13 mouse cellular contexts compared by ENCODE assay signal in genomic region chr4:46087427-46087771, GRCm38 (mm10). TPM values are rescaled to one million over a fixed set of nuclear protein-coding genes. Genes with fewer than 3 reads are reported as not detected.
DNase-seq lines count a peak whose midpoint lies in the region; ATAC-seq and TF ChIP-seq lines count a peak whose summit lies in the region.
"Had no signal": no experiment of that assay in that cellular context is flagged by ENCODE, and none has a peak within 500 bp of the region (broad histone marks: within the 10 kb centered on the region; RNA-seq: fewer than 3 reads in every experiment).

No protein-coding gene starts in this region.

- intact Hi-C loops in gastrocnemius, adult 2 months (cut with DNase I): no loop called here

- H3K27me3 ChIP-seq in heart, postnatal 0 days (ENCODE audit: control insufficient read depth, insufficient read depth, low read length): no peaks in the 10 kb centered on the region
- H3K27me3 ChIP-seq: forebrain, embryonic 13.5 days; hindbrain, embryonic 12.5 days had no signal

- H3K4me2 ChIP-seq in heart, postnatal 0 days (ENCODE audit: low read depth, low read length): no peak overlapping the region
- H3K4me2 ChIP-seq: forebrain, embryonic 13.5 days; hindbrain, embryonic 12.5 days had no signal

- H3K9me3 ChIP-seq in heart, postnatal 0 days (replicated peaks; ENCODE audit: control insufficient read depth, low read length): no peaks in the 10 kb centered on the region
- H3K9me3 ChIP-seq: forebrain, embryonic 13.5 days; hindbrain, embryonic 12.5 days had no signal

- no peak overlapping the region for H3K9ac ChIP-seq in heart, postnatal 0 days (replicated peaks; ENCODE audit: low read depth, low read length)
- H3K9ac ChIP-seq: forebrain, embryonic 13.5 days; hindbrain, embryonic 12.5 days had no signal

- no peak for DNase-seq in gastrocnemius, adult 2 months
- no peak for DNase-seq in gastrocnemius, postnatal 25 days
- DNase-seq in right cerebral cortex, adult 18-20 months: peak; percentile 82
- DNase-seq in right cerebral cortex, postnatal 4 days: no peak
- no peak for DNase-seq in heart, postnatal 0 days (ENCODE audit: low spot score)
- DNase-seq in right cerebral cortex, postnatal 36 days (ENCODE audit: low spot score in 2 of 2): peak; percentile 66 to 84
- DNase-seq: embryo, embryonic 11 days had no signal

- ATAC-seq in heart, postnatal 0 days (ENCODE audit: insufficient read depth, low read depth): no peak
- ATAC-seq in activated CD4-positive, CD25-positive, alpha-beta regulatory T cell, adult 4 months: no peak
- no peak for ATAC-seq in inflammation-experienced regulatory T-cells, adult 6 months
- ATAC-seq: CD4-positive, CD25-positive, alpha-beta regulatory T cell, adult 4 months; forebrain, embryonic 13.5 days had no signal

- peak overlapping the region; percentile 36 for H3K4me3 ChIP-seq in gastrocnemius, adult 2 months
- no peak overlapping the region for H3K4me3 ChIP-seq in heart, postnatal 0 days (ENCODE audit: low read depth, low read length)
- H3K4me3 ChIP-seq: forebrain, embryonic 13.5 days; hindbrain, embryonic 12.5 days had no signal

- H3K4me1 ChIP-seq in heart, postnatal 0 days (ENCODE audit: control insufficient read depth, insufficient read depth): peaks cover 25% of the 10 kb centered on the region
- H3K4me1 ChIP-seq: forebrain, embryonic 13.5 days had no signal

- no peak for TF ChIP-seq EP300 in heart, postnatal 0 days (IDR thresholded peaks at IDR 0.05; ENCODE audit: low read depth)

- peaks cover 68% of the 10 kb centered on the region for H3K36me3 ChIP-seq in heart, postnatal 0 days (replicated peaks; ENCODE audit: control insufficient read depth, insufficient read depth, low read length)
- H3K36me3 ChIP-seq: hindbrain, embryonic 12.5 days had no signal

- WGBS in heart, postnatal 0 days: 28% methylated on average over 7 of the region's 7 CpGs

- peak overlapping the region; percentile 88 for H3K27ac ChIP-seq in gastrocnemius, adult 2 months
- H3K27ac ChIP-seq in heart, postnatal 0 days (ENCODE audit: low read depth): peak overlapping the region; percentile 77
- H3K27ac ChIP-seq: forebrain, embryonic 13.5 days; hindbrain, embryonic 12.5 days; stomach, postnatal 0 days had no signal

- TF ChIP-seq CTCF in gastrocnemius, adult 2 months (IDR thresholded peaks at IDR 0.05): no peak
- no peak for TF ChIP-seq CTCF in heart, postnatal 0 days (IDR thresholded peaks at IDR 0.05; ENCODE audit: low read depth)

RNA-seq across cellular contexts. Expression of gene Tmod1, which starts 48.7 kb away (rescaled TPM):
- 100 to 1,000 TPM; 173 to 208 TPM for total RNA-seq in gastrocnemius, adult 2 months (2021)
- total RNA-seq in gastrocnemius, postnatal 25 days (2021): 100 to 1,000 TPM; 205 to 220 TPM
- total RNA-seq in heart, postnatal 0 days (2014; rRNA removed; ENCODE audit: low replicate concordance): 127 and 163 TPM in 2 replicates
- 220 and 224 TPM in 2 replicates for polyA plus RNA-seq in heart, postnatal 0 days (2015; fragmentation: Nextera tagmentation; extraction: Ambion mirVana)
- polyA plus RNA-seq in activated CD4-positive, CD25-positive, alpha-beta regulatory T cell, adult 4 months (2017; shearing (Covaris generic)): 1 to 10 TPM; 1.6 to 4.0 TPM
- polyA plus RNA-seq in inflammation-experienced regulatory T-cells, adult 6 months (2017; shearing (Covaris generic)): 1 to 10 TPM in 2 of 3 experiments, not detected in 1; 4.1 to 5.1 TPM

RNA-seq across cellular contexts. Expression of gene Ncbp1, which starts 51.0 kb away (rescaled TPM):
- total RNA-seq in gastrocnemius, adult 2 months (2021): 10 to 100 TPM; 13.1 to 14.9 TPM
- 10 to 100 TPM; 13.0 to 13.2 TPM for total RNA-seq in gastrocnemius, postnatal 25 days (2021)
- 18.2 and 25.9 TPM in 2 replicates for total RNA-seq in heart, postnatal 0 days (2014; rRNA removed; ENCODE audit: low replicate concordance)
- polyA plus RNA-seq in heart, postnatal 0 days (2015; fragmentation: Nextera tagmentation; extraction: Ambion mirVana): 24.1 and 25.7 TPM in 2 replicates
- polyA plus RNA-seq in activated CD4-positive, CD25-positive, alpha-beta regulatory T cell, adult 4 months (2017; shearing (Covaris generic)): 10 to 100 TPM; 38.2 to 44.5 TPM
- 10 to 100 TPM; 39.1 to 43.4 (median 40.9) TPM for polyA plus RNA-seq in inflammation-experienced regulatory T-cells, adult 6 months (2017; shearing (Covaris generic))

RNA-seq across cellular contexts. Expression of gene Tstd2, which starts 51.1 kb away (rescaled TPM):
- 10 to 100 TPM in 1 of 2 experiments, 1 to 10 TPM in 1; 9.8 to 11.1 TPM for total RNA-seq in gastrocnemius, adult 2 months (2021)
- total RNA-seq in gastrocnemius, postnatal 25 days (2021): 10 to 100 TPM; 10.2 to 10.7 TPM
- total RNA-seq in heart, postnatal 0 days (2014; rRNA removed; ENCODE audit: low replicate concordance): 16.4 and 17.8 TPM in 2 replicates
- polyA plus RNA-seq in heart, postnatal 0 days (2015; fragmentation: Nextera tagmentation; extraction: Ambion mirVana): 13.5 and 15.3 TPM in 2 replicates
- 10 to 100 TPM; 26.4 to 26.6 TPM for polyA plus RNA-seq in activated CD4-positive, CD25-positive, alpha-beta regulatory T cell, adult 4 months (2017; shearing (Covaris generic))
- 10 to 100 TPM; 22.3 to 32.3 (median 29.5) TPM for polyA plus RNA-seq in inflammation-experienced regulatory T-cells, adult 6 months (2017; shearing (Covaris generic))

Comparison
In these comparisons a context has a peak if more than half of its experiments do, and no peak if none do; other contexts are left out.
1. DNase-seq: peak in right cerebral cortex, adult 18-20 months (single experiment) and right cerebral cortex, postnatal 36 days (2 of 2); none in gastrocnemius, adult 2 months (single experiment), gastrocnemius, postnatal 25 days (single experiment), right cerebral cortex, postnatal 4 days (single experiment) and heart, postnatal 0 days (single experiment).